Mouse (Mus musculus): ENCODE results near the gene Smim5.

The Smim5 gene

DNA sequence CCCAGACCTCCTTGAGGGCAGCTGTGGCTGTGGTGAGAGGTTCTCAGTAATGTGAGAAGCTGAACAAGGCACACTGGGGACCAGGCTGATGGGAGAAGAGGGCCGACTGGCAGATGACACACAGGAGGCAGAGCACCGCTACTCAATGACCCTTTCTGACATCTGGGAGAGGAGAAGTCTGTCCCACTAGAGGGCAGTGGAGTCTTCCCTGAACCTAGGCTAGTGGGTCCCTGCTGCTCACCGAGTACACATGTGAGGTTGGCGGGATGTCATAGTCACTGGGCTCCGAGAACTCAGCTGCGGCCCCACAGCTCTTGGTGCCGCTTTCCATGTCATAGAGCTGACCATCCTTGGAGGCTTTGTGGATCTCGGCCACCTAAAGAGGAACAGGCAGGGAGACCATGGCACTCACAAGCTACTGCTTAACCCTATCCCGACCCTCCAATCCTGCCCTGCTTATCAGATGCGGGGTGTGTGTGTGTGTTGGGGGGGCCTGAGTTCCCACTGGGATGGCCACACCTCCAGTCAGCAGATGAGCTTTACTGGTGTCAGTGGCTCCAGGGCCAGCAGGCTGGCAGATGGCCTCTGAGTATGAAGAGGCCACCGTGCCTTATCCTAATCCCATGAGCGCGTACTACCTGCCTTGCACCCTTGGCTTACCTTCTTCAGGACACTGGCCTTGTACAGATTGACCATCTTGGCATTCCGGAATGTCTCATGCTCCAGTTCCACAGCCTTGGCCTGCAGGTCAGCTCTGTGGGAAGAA is 4.8 kb upstream of the Smim5 start:
- DNase-seq (ENCODE audit: low read depth): no peak

DNA sequence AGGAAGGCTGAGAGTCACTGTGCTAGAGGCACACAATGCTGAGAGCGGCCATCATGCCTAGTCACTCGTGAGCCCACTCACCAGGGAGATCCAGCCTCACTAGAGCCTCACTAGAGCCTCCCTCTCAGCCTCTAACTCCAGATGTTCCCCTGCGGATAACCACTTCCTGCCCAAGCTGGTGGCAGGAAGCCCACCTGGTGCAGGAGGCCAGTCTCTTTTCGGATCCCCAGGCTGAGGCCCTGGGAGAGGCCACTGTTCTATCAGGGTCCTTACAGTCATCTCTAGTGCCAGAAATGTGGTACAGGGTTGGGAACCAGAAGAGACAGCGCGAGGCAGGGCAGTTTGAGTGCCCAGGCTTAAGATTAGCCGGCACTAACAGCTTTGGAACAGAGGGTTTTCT is 1.3 kb upstream of the Smim5 start:
- DNase-seq (ENCODE audit: low read depth): no peak

GRCm38 (mm10) chr11:115898886-115899285 is 880 bp upstream of the Smim5 start:
- peak; percentile 77 for DNase-seq (ENCODE audit: low read depth)

- DNase-seq (ENCODE audit: low read depth): no peak
These were observed 983 bp downstream of the Smim5 start for GRCm38 (mm10) chr11:115900561-115901337.

DNA sequence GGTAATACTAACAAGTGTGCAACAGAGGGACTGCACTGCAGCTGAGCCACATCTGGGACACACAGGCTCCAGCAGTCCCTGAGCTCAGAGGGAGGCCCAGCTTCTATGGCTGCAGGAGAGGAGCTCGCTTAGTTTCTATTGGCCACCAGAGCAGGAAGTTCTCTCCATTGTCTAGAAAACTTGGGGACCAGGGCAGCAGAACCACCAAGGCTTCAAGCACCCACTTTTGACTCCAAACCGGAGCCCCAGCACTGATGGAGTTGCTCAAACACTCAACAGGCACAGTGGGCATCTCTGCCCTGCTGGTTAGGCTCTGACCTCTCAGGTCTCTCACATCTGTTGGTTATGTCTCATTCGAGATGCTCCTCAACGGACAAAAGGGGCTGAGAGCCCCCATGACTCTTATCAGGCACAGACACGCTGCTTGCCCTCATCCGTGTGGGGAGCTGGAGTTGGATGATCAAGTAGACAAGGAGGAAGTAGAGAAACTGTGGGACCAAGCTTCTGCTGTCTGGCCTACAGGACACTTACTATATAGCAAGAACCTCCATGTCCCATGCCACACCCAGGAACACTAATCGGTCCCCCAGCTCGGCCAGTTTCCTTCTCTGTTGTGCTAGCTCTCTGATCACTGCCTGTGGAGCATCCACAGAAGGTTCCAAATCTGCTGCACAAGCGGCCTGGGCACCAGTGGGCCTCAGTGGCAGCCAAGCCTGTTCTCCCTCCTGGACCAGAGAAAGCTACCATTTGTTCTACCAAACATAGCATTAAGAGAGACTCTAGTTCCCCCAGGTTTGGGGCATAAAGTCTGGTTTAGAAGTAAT is 1.8 kb downstream of the Smim5 start:
- no peak for DNase-seq (ENCODE audit: low read depth)

GRCm38 (mm10) chr11:115902177-115902576 is 2.4 kb downstream of the Smim5 start:
- no peak for DNase-seq (ENCODE audit: low read depth)

- no peak for DNase-seq (ENCODE audit: low read depth)
These were observed 3.1 kb downstream of the Smim5 start for GRCm38 (mm10) chr11:115902831-115903230.

DNA sequence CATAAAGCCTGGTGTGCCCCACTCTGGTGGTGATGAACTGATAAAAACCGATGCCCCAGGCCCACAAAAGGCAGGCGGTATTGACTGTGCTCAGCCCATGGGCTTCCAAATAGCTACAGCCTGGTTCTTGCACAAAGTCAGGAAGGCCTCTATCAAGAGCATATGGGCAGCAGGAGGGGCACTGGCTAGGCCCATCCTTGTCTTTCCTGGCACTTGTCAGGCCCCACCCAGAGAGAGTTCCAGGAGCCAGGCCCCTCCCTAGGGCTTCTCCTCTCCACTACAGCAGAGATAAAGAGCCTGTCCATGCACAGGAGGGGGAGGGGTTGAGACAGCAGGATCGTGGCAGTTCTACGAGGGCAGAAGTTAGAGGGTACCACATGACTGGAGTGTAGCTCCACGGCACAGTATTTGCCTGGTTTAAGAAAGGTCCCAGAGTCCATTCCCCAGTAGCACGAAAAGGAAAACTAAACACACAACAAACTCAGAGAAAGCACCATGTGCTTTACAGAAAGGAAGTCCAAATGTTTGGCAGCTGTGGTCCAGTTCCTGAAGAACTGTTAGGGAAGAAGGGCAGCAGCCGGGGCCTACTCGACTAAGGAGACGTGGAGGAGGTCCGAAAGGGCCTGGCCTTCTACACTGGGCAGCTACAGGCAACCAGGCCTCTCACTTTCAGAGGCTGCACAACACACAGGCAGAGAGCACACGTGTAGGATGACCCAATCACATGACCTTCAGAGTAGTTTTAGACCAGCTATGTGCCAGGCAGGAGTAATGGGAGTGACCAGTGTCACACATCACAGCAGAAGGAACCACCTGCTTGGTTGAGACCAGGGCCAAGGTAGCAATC is 3.8 kb downstream of the Smim5 start:
- no peak for DNase-seq (ENCODE audit: low read depth)

GRCm38 (mm10) chr11:115904231-115904955 is 4.6 kb downstream of the Smim5 start:
- no peak for DNase-seq (ENCODE audit: low read depth)

DNA sequence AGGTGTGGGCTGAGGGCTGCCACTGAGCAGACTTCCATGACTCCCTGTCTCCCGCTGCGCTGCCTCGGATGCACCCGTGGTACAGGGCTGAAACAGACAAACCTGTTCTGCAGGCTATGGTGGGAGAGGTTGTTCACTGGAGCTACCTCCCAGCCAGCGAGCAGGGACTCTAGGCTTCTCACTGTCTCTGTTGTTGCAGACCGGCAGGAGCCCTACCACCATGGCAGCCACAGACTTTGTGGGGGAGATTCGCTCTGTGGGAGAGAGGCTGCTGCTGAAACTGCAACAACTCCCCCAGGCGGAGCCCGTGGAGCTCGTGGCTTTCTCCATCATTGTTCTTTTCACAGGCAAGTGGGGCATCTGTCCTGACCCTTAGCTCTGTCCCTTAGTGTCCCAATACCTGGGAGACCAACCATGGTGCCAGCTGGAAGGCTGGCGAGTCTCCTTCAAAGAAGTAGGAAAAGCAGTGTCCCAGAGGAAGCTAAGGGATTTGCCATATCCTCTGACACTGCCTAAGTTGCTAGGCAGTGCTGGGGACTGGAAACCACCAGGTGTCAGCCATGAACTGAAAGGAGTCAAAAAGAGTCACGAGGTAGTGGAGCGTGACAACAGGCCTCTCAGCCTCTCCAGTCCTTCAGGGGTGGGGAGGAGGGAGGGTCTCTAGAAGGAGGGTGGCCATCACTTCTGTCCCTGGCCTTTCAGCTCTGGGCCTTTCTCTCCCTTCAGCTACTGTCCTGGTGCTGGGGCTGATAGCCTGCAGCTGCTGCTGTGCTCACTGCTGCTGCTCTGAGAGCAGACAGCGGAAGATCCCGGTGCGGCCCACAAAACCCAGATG is 5.4 kb downstream of the Smim5 start:
- DNase-seq (ENCODE audit: low read depth): no peak

- DNase-seq (ENCODE audit: low read depth): no peak
These were observed 6.3 kb downstream of the Smim5 start for GRCm38 (mm10) chr11:115906116-115906515.

DNA sequence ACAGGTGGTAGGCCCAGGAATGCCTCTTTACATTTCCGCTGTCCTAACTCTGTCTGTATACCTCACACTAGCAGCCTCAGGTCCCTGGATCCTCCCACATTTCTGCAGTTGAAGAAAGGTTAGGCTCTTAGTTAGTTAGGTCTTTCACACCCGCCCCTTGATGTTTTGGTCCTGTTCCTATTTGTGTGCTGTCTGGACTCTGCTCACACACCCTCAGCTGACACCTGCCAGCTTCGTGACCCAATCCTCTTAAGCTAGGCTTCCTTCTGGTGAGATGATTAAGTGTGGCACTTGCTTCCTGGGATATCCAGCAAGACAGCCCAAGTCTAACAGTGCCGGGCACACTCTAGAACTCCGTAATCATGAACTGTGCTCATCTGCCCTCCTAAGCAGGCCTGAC is 6.8 kb downstream of the Smim5 start:
- DNase-seq (ENCODE audit: low read depth): no peak

- no peak for DNase-seq (ENCODE audit: low read depth)
These were observed 11.4 kb downstream of the Smim5 start for GRCm38 (mm10) chr11:115911134-115911561.

DNA sequence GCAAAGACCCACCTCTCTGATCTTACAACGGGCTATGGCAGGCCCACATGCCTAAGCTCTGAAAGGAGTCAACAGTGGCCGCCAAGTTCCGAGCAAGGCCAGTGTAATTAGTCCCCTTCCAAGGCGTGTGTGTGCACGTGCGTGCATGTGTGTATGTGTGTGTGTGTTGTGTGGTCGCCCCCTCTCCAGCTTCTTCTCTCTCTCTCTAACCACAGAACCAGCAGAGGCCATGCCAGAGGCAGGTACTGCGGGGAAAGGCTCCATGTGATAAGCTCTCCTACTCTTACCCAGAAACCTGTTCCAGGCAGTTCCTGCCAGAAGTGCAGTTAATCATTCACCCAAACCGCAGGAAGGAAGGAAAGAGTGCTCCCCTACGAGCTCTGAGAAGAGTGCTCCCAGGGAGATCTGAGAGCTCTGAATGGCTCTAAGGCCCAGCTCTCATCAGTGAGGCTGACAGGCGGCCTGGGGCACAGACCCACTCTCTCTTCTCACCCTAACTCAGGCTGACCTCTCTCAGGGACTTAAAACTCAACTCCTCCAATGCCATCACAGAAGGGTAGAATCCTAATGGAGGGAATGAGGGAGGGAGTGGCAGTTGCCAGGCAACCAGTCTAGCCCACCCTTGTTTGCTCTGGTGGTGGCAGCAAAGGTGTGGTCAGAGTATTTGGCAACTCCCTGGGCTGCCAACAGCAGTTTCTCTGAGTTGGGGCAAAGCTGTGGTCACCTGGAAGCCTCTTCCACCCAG is 12.0 kb downstream of the Smim5 start, which contains the start of gene Smim6:
TSS of gene Smim6 (plus strand) at position 386 of the 745 bp plus-strand sequence.
- DNase-seq (ENCODE audit: low read depth): no peak

DNA sequence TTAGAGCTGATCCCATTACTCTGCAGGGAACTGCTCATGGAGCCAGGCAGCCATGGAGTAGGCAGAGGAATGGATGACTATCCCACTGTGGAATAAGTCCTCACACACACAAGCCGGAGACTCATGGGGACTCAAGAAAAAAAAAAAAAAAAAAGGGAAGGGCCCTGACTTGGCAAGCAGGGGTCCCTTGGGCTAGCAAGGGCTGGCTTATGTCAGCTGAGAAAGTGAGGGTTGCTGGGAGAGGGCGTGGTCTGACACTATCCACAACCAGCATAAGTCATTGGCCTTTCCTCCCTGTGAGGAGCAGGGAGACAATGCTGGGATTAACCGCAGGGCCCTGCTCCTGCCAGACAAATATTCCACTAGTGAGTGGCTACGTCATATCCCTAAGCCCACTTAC is 16.8 kb downstream of the Smim5 start:
- DNase-seq (ENCODE audit: low read depth): no peak

- no peak for DNase-seq (ENCODE audit: low read depth)
These were observed 18.9 kb downstream of the Smim5 start for GRCm38 (mm10) chr11:115918637-115919036.

GRCm38 (mm10) chr11:115919073-115919472 is 19.3 kb downstream of the Smim5 start:
- DNase-seq (ENCODE audit: low read depth): no peak

- peak; percentile 69 for DNase-seq (ENCODE audit: low read depth)
These were observed 20.5 kb downstream of the Smim5 start for GRCm38 (mm10) chr11:115920110-115920818.
